Mouse (Mus musculus) gastrocnemius, postnatal 10 days (tissue): ENCODE measurements around the gene Gabarap. TPM values are rescaled to one million over a fixed set of nuclear protein-coding genes. Genes with fewer than 3 reads are reported as not detected.
"Not testable (repeated sequence)": the region's sequence is repeated elsewhere in the genome, so short reads cannot be mapped to it uniquely, and the experiment has no call there.

Experiments used
- DNase-seq: peaks from one replicate; pipeline ENCODE4 v3.0.0; 2021; ENCODE audit warnings: mixed read lengths
- total RNA-seq, 2 experiments: library from RNA; stranded (reverse); gene quantifications; 2 replicates each; pipeline ENCODE4 v1.2.3; 2021

Gene Gabarap
- total RNA-seq, 2 experiments from 2014 or later = 195 to 228 TPM

GRCm38 (mm10) chr11:69998567-69999491 lies 7.9 kb downstream of the Gabarap start:
- DNase-seq = no peak

- DNase-seq = no peak
These were observed 8.7 kb downstream of the Gabarap start for GRCm38 (mm10) chr11:69999666-70000065.

GRCm38 (mm10) chr11:70000396-70000898 lies 9.5 kb downstream of the Gabarap start, which contains the start of gene Dvl2:
Dvl2 (plus strand) TSS chr11:70000595.
- peak; percentile 88 for DNase-seq

- DNase-seq = no peak
These were observed 10.2 kb downstream of the Gabarap start for GRCm38 (mm10) chr11:70001159-70001558.

- DNase-seq = no peak
These were observed 10.9 kb downstream of the Gabarap start for GRCm38 (mm10) chr11:70001865-70002264.

- DNase-seq = no peak
These were observed 11.5 kb downstream of the Gabarap start for GRCm38 (mm10) chr11:70002471-70002870.

- DNase-seq = no peak
These were observed 14.6 kb downstream of the Gabarap start for GRCm38 (mm10) chr11:70005521-70005920.

GRCm38 (mm10) chr11:70010033-70010432 lies 19.1 kb downstream of the Gabarap start:
- no peak for DNase-seq

- DNase-seq = no peak
These were observed 19.6 kb downstream of the Gabarap start for GRCm38 (mm10) chr11:70010548-70010947.

- no peak for DNase-seq
These were observed 20.0 kb downstream of the Gabarap start for GRCm38 (mm10) chr11:70010961-70011360.

GRCm38 (mm10) chr11:70012931-70013330 lies 22.0 kb downstream of the Gabarap start:
- no peak for DNase-seq

- DNase-seq = no peak
These were observed 22.5 kb downstream of the Gabarap start for GRCm38 (mm10) chr11:70013408-70013807.

- no peak for DNase-seq
These were observed 23.1 kb downstream of the Gabarap start for GRCm38 (mm10) chr11:70014051-70014450.

- DNase-seq = peak; percentile 84
These were observed 24.1 kb downstream of the Gabarap start, which contains the start of gene Acadvl for GRCm38 (mm10) chr11:70014880-70015558. Acadvl (minus strand) TSS chr11:70015411.

GRCm38 (mm10) chr11:70015677-70016076 lies 24.7 kb downstream of the Gabarap start:
- DNase-seq = no peak

GRCm38 (mm10) chr11:70016177-70016576 lies 25.2 kb downstream of the Gabarap start:
- not testable (repeated sequence) for DNase-seq

GRCm38 (mm10) chr11:70016669-70017068 lies 25.7 kb downstream of the Gabarap start, which contains the start of gene Dlg4:
Dlg4 (plus strand) TSS chr11:70016942.
- no peak for DNase-seq

GRCm38 (mm10) chr11:70017199-70017767 lies 26.3 kb downstream of the Gabarap start:
- no peak for DNase-seq

GRCm38 (mm10) chr11:70018131-70018990 lies 27.4 kb downstream of the Gabarap start:
- peak; percentile 62 for DNase-seq

GRCm38 (mm10) chr11:70019495-70020021 lies 28.6 kb downstream of the Gabarap start:
- no peak for DNase-seq

- no peak for DNase-seq
These were observed 29.2 kb downstream of the Gabarap start for GRCm38 (mm10) chr11:70020022-70020631.
